In the genomic region with DNA sequence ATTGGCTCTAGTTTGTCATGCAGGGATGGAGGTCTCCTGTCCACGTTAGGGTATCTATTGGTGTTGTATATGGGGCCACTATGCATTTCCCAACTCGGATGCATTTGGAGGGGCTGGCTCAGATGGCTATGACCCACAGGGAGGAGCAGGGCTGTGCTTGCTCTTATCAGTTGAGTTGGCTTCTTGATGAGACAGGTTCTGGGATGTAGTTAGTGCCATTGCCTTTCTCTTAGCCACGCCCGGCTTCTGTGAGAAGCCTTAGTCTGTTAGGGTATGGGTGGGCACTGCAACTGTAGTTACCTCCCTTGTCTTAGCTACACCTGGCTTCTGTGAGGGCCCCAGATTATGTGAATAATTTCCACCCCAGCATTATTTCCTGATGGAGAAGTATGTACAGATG, we compare ENCODE assay signal across 22 mouse cellular contexts. TPM values are rescaled to one million over a fixed set of nuclear protein-coding genes. Genes with fewer than 3 reads are reported as not detected.
DNase-seq lines count a peak whose midpoint lies in the region; ATAC-seq and TF ChIP-seq lines count a peak whose summit lies in the region.
"Had no signal": no experiment of that assay in that cellular context is flagged by ENCODE, and none has a peak within 500 bp of the region (broad histone marks: within the 10 kb centered on the region; RNA-seq: fewer than 3 reads in every experiment).

No protein-coding gene starts in this region.

- no peaks in the 10 kb centered on the region for H3K27me3 ChIP-seq in liver, embryonic 12.5 days (replicated peaks)
- no peaks in the 10 kb centered on the region for H3K27me3 ChIP-seq in liver, embryonic 14.5 days (ENCODE audit: control insufficient read depth, insufficient read depth, low read length)
- H3K27me3 ChIP-seq: hindbrain, embryonic 12.5 days; hindbrain, embryonic 15.5 days had no signal

- no peak for TF ChIP-seq CTCF in liver, embryonic 14.5 days (IDR thresholded peaks at IDR 0.05; ENCODE audit: low read depth)

- H3K9me3 ChIP-seq in liver, embryonic 12.5 days (replicated peaks), result no peaks in the 10 kb centered on the region
- no peaks in the 10 kb centered on the region for H3K9me3 ChIP-seq in liver, embryonic 14.5 days (ENCODE audit: control insufficient read depth, low read length)
- H3K9me3 ChIP-seq: hindbrain, embryonic 12.5 days; hindbrain, embryonic 15.5 days had no signal

- no peak for TF ChIP-seq EP300 in liver, embryonic 14.5 days (IDR thresholded peaks at IDR 0.05; ENCODE audit: low read depth)

- no peak overlapping the region for H3K4me2 ChIP-seq in liver, embryonic 12.5 days
- no peak overlapping the region for H3K4me2 ChIP-seq in liver, embryonic 14.5 days (ENCODE audit: low read depth)
- H3K4me2 ChIP-seq: heart, embryonic 11.5 days; hindbrain, embryonic 12.5 days; hindbrain, embryonic 15.5 days had no signal

- 56% methylated on average over 4 of the region's 4 CpGs for WGBS in liver, embryonic 12.5 days (ENCODE audit: insufficient replicate concordance)
- 55% methylated on average over 4 of the region's 4 CpGs for WGBS in liver, embryonic 14.5 days (ENCODE audit: insufficient replicate concordance)

- ATAC-seq in liver, embryonic 12.5 days, result peak; percentile 56; the same call in 1 of the 2 replicates
- 0 out of 2 replicates have a peak, but pooled peaks have one; percentile 43 for ATAC-seq in erythroid progenitor cell, adult 5-6 weeks (replicated peaks; ENCODE audit: low FRiP score, poor library complexity, severe bottlenecking)
- ATAC-seq in liver, embryonic 14.5 days (ENCODE audit: insufficient read depth), result peak; percentile 59
- peak; percentile 46 for ATAC-seq in megakaryocyte progenitor cell, adult 5-6 weeks (replicated peaks; ENCODE audit: poor library complexity)
- ATAC-seq: forebrain, embryonic 14.5 days; forebrain, postnatal 0 days had no signal

- no peak overlapping the region for H3K9ac ChIP-seq in liver, embryonic 12.5 days
- no peak overlapping the region for H3K9ac ChIP-seq in liver, embryonic 14.5 days (replicated peaks)
- H3K9ac ChIP-seq: forebrain, postnatal 0 days; hindbrain, embryonic 12.5 days; hindbrain, embryonic 15.5 days had no signal

- peaks cover 29% of the 10 kb centered on the region for H3K4me1 ChIP-seq in liver, embryonic 12.5 days
- H3K4me1 ChIP-seq in liver, embryonic 14.5 days (replicated peaks; ENCODE audit: control insufficient read depth in 2 of 2, insufficient read depth in 2 of 2, low read length in 1 of 2), result peaks cover 0 to 24% of the 10 kb centered on the region in 2 experiments; a peak in 3 of 4 replicates
- H3K4me1 ChIP-seq: hindbrain, embryonic 12.5 days; hindbrain, embryonic 15.5 days had no signal

- no peak overlapping the region for H3K27ac ChIP-seq in liver, embryonic 12.5 days
- no peak overlapping the region for H3K27ac ChIP-seq in liver, embryonic 14.5 days
- H3K27ac ChIP-seq: gastrocnemius, adult 2 months; hindbrain, embryonic 12.5 days; hindbrain, embryonic 15.5 days had no signal

- H3K4me3 ChIP-seq in liver, embryonic 12.5 days, result no peak overlapping the region
- H3K4me3 ChIP-seq in liver, embryonic 14.5 days (ENCODE audit: insufficient read depth in 1 of 2, low read depth in 2 of 2, low read length in 2 of 2), result no peak overlapping the region
- H3K4me3 ChIP-seq: gastrocnemius, adult 2 months; hindbrain, embryonic 12.5 days; hindbrain, embryonic 15.5 days had no signal

- no peak for DNase-seq in liver
- DNase-seq in liver, embryonic 14.5 days (ENCODE audit: low read depth in 3 of 3, low spot score in 3 of 3), result no peak
- no peak for DNase-seq in Muller cell, postnatal 12 days (ENCODE audit: inconsistent ontology term)
- no peak for DNase-seq in kidney, adult 18-20 months
- no peak for DNase-seq in urinary bladder, adult 2 months (ENCODE audit: low spot score)
- DNase-seq: adrenal gland, adult 2 months; adrenal gland, postnatal 14 days; cerebellum, adult 11 months; cerebellum, adult 2 months; cerebellum, adult 9-11 months; cerebellum, postnatal 25 days; forebrain, postnatal 0 days; gastrocnemius, adult 2 months; gastrocnemius, postnatal 14 days; heart, adult 11 months had no signal

- H3K36me3 ChIP-seq in liver, embryonic 12.5 days, result no peaks in the 10 kb centered on the region
- no peaks in the 10 kb centered on the region for H3K36me3 ChIP-seq in liver, embryonic 14.5 days (replicated peaks; ENCODE audit: control insufficient read depth, insufficient read depth, low read depth)
- H3K36me3 ChIP-seq: hindbrain, embryonic 12.5 days; hindbrain, embryonic 15.5 days had no signal

RNA-seq across cellular contexts. Expression of a gene that starts 14.8 kb away (rescaled TPM):
- polyA plus RNA-seq in liver, embryonic 12.5 days (2016; fragmentation: Nextera tagmentation; extraction: Ambion mirVana), result 199 and 210 TPM in 2 replicates
- 69.6 and 79.3 TPM in 2 replicates for total RNA-seq in erythroid progenitor cell, adult 5-6 weeks (2015; ENCODE audit: low replicate concordance)
- 80.2 and 93.8 TPM in 2 replicates for total RNA-seq in erythroid progenitor cell, adult 5-6 weeks (2017; ENCODE audit: low replicate concordance)
- polyA plus RNA-seq in liver, embryonic 14.5 days (2012; rRNA removed), result 50.9 and 89.0 TPM in 2 replicates
- polyA plus RNA-seq in liver, embryonic 14.5 days (2014; fragmentation: Nextera tagmentation; extraction: Ambion mirVana), result 138 and 154 TPM in 2 replicates
- total RNA-seq in megakaryocyte progenitor cell, adult 5-6 weeks (2015), result 329 and 339 TPM in 2 replicates
- 203 and 242 TPM in 2 replicates for total RNA-seq in megakaryocyte progenitor cell, adult 5-6 weeks (2017)
- 17.9 and 22.2 TPM in 2 replicates for polyA plus RNA-seq in urinary bladder, adult 2 months (2012; rRNA removed)
